Mouse (Mus musculus): ENCODE measurements around the gene Etl4.
"Not testable (repeated sequence)": the region's sequence is repeated elsewhere in the genome, so short reads cannot be mapped to it uniquely, and the experiment has no call there.

The Etl4 gene

DNA sequence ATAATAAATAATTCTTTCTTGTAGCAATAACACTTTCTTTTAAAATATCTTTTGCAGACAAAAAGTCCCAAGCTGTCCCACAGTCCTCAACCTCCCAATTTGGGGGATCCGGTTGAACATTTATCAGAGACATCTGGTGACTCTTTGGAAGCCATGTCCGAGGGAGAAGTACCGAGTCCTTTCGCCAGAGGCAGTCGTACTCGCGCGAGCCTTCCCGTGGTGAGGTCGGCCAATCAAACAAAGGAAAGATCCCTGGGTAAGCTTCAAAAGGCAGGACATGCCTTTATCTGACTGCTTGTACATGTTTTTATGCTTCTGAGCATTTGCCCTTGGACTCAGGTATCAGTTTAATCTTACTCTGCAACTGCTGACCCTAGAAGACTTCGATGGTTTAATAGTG lies 752.3 kb downstream of the Etl4 start:
- DNase-seq, result no peak

DNA sequence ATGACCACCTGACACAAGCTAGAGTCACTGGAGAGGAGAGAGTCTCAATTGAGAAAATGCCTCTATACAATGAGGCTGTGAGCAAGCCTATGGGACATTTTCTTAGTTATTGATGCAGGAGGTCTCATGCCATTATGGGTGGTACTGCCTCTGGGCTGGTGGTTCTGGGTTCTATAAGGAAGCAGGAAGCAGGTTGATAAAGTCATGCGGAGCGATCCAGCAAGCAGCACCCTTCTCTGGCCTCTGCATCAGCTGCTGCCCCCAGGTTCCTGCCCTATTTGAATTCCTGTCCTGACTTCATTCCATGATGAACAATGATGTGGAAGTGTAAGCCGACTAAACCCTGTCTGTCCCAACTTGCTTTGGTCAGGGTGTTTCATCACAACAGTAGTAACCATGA lies 753.1 kb downstream of the Etl4 start:
- no peak for DNase-seq

DNA sequence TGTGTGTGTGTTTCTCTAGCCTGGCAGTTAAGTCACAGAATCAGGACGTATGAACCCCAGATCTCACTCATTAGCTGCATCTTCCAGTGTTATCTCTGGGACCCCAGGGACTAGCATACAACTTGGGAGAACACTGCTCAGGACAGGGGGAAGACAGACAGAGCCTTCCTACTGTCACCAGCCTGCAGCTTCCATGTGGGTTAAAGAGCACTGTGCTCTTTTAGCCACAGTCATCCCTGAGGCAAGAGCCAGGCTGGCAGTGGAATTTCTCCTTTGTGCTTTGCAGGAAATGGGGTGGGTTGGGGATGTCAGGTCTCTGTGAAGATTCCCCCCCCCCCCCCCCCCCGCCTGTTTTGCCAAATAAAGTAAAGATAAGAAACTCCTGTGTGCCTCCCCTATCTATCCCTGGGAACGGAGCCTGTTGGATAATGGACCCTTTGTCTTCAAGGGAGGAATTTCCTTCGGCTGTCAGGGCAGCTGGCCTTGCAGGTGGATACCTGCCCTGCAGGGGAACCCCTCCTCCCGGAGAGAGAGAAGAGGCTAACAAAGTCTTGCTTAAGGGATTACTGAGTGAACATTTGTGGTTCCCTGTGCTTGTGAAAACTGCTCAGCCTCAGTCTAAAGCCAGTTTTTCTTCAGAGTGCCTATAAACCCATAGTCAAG lies 755.9 kb downstream of the Etl4 start:
- DNase-seq, result no peak

DNA sequence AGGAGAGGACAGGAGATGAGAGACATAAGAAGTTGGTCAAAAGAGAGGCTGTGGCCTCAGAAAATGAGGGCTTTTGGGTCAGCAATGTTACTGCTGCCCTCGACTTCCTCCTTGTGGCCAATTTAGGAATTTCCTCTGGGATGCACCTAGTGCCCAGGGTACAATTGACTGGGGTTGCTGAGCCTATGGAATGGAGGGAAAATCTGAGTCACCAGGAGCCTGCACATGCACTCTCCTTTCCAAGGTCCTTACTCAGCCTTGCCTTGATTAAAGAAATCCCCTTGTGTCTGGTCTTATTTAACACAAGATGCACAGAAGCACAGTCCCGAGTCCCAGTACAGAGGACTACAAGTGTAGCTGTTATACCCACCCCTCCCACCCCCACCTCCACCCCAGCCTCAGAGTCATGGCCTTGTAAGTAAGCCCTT lies 756.5 kb downstream of the Etl4 start:
- peak; percentile 7 to 10 for DNase-seq

DNA sequence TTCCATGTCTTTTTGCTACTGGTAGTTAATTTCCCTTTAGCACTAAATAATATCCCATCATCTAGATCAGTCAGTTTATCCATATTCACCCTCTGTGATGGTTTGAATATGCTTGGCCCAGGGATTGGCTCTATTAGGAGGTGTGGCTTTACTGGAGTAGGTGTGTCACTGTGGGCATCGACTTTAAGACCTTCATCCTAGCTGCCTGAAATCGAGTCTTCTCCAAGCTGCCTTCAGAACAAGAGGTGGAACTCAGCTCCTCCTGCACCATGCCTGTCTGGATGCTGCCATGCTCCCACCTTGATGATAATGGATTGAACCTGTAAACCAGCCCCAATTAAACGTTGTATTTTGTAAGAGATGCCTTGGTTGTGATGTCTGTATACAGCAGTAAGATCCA lies 758.3 kb downstream of the Etl4 start:
- no peak for DNase-seq

DNA sequence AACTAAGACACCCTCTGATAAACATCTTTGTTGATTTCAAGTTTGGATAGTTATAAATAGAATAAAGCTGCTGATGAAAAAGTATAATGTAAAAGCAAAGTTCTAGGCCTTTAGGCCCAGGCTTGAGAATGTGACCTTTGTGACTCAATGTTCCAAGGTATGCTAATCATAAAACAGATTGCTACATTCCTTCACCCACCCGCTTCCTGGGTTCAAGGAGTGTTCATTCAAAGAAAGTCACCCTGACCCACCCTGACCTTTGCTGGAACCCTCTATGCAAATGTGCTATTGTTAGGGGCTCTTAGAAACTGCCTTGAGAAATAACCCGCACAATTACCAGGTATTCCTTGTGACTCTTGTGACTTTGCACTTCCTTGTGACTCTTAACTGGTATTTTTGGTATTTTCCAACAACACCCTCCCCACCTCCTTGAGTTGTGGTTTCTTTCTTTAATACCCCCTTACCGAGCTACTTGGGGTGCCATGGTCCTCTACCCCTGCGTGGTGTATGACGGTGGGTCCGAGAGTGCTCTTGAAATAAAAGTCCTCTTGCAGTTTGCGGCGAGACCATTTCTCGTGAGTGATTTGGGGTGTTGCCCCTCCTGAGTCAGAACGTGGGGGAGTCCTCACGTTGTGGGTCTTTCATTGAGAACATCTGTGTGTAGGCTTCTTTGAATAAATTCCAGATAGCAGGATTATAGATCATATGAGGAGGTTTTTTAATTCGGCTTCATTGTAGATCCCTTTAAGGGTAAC lies 758.9 kb downstream of the Etl4 start:
- not testable (repeated sequence) for DNase-seq

DNA sequence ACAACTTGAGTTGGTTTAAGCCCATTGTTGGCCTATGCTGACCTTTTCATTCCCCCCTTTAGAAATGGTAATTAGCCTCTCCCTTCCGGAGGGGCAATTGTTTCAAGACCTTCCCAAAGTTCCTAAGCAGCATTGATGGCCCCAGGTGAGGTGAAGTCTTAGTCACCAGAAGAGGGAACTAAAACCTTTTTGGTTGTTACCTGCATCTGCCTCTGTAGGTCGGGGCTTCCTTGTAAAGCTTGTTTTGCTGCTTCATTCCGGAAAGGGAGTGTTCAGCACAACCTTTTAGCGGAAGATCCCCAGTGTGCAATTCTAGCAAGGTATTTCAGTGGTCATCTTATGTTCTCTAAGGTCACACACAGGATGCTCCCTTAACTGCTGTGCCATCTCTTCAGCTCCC lies 759.8 kb downstream of the Etl4 start:
- no peak for DNase-seq

DNA sequence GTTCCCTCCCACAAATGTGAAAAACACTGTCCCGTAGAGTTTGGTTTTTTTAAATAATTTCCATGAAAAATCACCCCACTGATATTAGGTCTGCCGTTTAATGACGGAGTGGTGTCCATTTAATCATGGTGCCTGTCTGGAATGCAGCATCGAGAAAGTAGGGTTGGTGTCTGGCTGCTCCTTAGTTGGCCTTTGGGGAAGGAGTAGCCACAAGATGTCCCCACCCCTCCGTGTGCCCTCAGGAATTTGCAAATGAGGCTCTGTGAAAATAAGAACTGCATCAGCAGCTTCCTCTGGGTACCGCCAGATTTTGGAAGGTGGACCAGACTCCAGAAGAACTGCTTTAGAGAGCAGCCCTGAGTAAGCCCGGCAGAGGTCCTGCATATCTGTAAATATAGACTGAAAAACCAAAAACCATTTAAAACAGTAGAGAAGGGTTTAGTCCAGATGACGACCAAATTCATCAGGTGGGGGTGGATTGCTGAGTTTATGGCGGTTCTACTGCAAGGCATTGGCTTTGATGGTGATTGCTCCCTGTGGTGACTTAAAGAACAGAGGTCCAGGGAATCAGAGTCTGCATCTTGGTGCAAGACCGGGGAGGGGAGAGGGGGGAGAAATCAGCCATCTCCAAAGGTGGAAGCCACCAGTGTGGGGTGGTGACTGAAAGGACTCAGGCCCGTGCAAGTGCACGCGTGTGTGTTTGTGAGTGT lies 762.1 kb downstream of the Etl4 start:
- no peak for DNase-seq

DNA sequence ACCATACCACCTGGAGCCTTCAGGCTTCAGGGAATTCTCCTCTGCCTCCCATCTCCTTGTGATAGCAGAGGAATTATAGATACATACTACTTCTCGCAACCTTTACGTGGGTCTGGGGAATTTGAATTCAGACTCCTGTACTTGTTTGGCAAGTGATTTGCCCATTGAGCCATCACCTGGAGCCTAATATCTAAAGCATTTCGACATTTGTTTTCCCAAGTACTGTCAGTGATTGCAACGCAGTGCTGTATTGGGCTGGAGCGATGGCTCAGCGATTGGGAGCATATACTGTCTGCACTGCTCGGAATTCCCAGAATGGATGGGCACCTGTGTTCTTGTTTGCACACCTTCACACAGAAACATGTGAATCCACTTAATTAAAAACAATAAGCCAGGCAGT lies 762.7 kb downstream of the Etl4 start:
- DNase-seq, result no peak

DNA sequence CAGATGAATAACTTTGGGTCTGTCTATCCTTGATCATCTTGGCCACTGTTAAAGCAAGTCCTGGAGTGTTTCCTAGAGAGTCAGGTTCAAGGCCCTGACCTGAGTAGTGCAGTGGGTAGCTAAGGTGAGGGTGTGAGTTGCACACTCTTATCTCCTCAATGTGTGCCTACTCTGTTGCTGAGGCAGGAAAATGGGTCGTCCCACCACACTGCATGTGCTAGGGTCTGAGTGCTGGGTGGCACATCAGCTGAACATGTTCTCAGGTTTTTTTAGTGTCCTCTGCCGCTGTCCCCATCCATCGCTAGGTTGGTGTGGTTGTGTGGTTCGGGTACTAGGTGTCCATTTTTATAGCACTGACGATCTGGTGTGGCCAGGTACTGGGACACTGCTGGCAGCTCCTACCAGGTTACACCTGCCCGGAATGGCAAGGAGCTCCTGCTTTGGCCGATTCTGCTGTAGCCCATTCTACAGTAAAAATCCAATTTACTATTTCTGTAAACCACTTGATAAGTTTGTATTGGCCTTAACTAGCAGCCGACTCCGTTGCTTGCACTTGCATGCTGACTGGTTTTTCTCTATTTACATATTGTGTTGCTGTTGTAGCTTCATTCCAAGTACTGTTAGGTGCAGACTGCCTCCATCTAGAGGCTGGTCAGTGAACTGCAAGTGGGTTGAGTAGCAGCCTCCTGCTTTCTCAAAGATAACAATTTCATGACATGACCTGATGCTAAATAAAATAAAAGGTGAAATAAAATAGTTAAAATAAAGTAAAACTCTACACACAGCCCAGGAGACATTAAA lies 763.4 kb downstream of the Etl4 start:
- peak; percentile 61 to 62 for DNase-seq

DNA sequence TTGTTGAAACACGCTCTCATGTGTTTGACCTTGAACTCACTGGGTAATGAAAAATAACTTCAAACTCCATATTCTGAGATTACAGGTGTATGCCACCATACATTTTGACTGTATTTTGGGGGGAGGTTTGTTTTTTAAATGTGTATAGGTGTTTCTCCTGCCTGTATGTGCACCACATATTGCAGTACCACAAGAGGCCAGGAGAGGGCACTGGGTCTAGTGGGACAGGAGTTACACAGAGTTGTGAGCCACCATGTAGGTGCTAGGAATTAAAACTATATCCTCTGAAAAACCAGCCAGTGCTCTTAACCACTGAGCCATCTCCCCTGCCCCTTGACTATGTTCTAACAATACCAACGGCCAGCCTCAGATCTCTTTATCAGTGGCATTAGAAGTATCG lies 766.8 kb downstream of the Etl4 start:
- DNase-seq, result no peak

DNA sequence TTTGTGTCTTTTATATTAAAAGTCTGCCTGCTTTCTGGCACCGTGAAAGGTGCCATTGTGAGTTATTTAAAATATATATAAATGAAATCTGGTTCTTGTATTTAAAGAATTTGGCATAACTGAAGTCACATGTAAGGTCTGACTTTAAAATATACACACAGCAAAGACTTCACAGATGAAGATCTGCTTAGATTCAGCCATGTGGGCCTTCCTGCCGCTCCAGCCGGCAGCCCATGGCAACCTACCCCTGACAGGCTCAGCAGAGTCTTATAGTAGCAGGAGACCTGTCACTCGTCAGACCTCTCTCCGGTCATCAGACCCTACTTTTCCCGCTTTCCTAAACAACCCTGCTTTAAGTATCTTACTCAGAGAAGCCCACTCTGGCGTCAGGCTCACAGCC lies 769.2 kb downstream of the Etl4 start:
- DNase-seq, result no peak

DNA sequence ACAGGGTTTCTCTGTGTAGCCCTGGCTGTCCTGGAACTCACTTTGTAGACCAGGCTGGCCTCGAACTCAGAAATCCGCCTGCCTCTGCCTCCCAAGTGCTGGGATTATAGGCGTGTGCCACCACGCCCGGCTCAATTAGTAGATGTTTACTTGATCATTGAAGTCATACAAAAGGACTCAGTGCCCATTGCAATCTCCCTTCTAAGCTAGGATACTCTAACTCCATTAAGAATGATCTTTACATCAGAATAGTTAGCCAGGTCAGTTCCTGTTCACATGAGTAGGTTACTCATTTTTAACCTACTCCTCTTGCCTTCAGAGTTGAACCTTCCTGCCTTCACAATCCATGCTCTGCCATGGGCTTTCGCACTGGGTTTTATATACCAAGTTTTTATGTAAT lies 772.6 kb downstream of the Etl4 start:
- DNase-seq, result not testable (repeated sequence)

DNA sequence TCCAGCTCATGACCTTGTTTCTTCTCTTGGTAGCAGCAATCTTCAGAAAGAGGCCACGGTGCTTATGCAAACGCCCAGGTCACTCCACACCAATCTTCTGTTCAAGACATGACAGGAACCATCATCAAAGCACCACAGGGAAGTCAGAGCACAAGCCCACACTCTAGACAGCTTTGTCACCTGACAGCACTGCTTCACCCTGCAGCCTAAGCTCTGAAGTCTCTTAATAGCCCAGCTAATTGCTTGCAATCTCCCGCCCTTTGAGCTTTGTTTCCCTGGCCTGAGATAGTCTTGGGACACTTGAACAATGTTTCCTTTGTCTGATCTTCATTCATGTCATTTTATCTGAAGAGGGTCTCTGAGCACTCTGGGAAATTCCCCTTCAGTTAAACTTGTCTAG lies 779.8 kb downstream of the Etl4 start:
- no peak for DNase-seq

DNA sequence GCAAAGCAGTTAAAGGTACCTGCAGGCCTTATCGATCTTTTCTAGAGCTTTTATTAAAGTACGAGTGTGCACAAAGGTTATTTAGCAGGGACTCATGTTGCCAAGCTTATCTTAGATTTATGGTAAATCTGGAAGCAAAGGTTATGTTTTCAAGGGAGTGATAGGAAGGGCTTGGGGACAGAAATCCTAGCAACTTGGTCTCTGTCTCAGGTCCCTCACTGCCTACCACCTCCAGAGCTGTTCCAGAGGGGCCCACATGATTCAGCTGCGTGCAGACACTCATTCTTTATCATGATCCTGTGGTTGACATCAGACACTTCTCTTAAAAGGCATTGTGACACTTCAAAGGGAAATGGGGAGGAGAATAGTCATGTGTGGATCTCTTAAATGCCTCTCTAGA lies 783.3 kb downstream of the Etl4 start:
- no peak for DNase-seq

DNA sequence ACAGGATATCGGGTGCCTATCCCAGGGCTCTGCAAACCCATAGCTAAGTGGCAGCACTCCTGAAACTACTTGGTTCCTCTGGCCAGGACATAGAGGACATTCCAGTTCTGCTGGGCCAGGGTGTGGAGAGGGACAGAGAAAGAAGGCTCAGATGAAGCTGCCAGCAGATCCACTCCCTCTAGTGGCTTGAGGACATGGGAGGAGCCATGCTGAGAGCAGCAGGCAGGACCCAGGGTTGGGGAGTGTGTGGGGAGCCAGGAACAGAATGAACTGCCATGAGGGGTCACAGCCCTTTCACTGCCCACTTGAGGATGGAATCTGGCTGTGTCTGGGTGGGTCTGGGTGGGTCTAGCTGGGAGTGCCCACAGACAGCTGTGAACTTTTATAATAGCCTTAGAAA lies 784.2 kb downstream of the Etl4 start:
- DNase-seq, result no peak

DNA sequence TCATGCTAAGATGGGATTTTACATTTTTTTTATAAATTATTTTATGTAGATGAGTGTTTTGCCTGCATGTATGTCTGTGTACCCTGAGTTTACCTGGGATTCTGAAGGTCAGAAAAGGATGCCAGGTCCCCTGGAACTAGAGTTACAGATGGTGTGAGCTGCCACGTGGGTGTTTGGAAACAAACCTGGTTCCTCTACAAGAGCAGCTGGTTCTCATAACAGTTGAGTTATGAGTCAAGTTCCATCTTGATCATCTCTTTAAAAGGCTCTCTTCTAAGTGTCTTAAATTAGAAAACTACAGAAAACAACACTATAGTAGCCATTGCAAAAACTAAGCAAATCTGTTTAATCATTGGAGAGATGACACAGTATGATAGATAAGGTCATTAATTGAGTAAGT lies 788.1 kb downstream of the Etl4 start:
- no peak for DNase-seq

DNA sequence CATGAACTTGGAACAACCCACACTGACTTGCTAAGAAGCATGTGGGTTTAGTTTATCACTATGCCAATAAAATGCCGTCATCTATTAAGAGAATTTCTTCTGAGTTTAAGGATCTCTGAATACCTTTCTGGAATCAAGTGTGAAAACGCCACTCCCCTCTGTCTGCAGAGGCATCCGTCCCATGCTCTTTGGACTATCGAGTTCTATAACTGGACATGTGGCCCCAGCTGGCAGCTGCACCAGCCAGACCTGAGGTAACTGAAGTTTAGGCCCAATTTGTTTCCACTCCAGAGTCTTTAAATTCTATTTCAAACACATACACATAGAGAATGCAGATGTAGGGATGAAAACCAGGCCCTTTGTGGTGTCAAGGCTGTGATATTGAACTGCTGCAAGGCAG lies 795.5 kb downstream of the Etl4 start:
- no peak for DNase-seq

DNA sequence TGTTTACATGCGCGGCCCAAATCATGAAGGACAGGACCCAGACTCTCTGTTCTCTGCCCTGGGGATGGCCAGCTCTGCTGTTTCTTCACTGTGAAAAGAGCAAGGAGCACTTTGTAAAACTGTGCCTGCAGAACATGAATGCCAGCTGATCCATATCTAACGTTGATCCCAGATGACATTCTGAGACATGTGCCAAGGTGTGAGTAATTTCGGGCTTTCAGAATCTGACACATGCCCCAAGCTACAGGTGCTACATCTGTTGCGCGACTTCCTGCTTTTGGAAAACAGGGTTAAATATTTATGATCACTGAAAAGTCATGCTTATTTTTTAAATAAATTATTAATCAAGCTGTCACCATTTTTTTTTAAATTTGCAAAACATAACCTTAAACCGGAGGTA lies 801.0 kb downstream of the Etl4 start:
- no peak for DNase-seq

DNA sequence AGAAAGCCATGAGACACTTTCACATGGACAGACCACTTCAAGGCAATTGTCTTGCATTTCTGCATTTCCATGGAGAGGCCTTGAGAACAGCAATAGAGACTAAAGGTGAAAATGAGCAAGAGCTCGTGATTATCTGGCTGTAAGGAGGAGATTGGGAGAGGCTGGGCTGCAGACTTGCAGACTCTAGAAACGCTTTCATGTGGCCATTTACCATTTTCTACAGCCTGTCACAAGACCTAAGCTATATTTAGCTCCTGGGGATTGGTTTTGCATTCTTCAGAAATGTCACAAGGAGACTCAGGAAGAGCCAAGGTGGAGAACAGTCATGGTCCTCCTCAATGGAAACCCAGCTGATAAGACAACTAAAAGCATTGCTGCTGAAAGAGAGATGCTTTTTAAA lies 801.4 kb downstream of the Etl4 start:
- DNase-seq, result no peak

DNA sequence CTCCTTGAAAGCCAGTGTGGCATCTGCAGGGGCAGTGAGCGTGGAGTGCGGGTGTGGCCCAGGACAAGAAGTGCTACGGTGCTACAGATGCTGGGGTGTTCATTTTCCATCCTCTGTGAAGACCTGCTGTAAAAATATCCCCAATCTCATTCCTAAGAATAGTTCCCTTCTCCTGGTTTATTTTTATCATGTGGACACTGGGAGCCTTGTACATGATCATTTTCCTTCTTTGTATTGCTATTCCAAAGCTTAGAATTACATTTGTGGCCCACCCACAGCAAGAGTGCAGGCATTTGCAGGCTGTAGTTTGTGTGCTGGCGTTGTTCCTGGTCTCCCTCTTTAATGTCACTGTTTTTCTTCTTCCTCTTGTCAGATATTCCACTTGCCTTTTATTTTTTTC lies 809.5 kb downstream of the Etl4 start:
- DNase-seq, result no peak

DNA sequence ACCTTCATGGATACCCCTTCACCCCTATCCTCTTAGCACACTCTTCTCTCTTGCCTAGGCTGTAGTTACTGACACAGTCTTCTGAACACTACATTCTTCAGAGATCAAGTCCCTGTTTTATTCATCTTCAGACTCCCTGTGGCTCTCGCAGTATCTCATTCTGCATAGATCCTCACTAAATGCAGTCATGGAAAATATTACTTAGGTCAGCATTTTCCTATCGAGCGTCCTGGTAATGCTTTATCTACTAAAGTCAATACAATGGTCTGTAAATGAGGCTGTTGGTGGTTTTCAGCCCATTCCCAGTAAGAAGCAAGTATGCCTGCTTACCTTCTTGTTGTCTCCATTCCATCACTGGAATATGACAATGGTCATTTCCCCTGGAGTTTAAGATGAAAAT lies 811.5 kb downstream of the Etl4 start:
- no peak for DNase-seq
